Mouse (Mus musculus) megakaryocyte, embryonic 14.5 days (primary cell): ENCODE measurements at regions not wholly inside any gene's neighbourhood (a gene's known extent, or its start where the extent isn't known, plus 50 kb on each side); places are given as distances from the start of the nearest gene placed in this dataset.

Experiments
- FLI1 ChIP-seq: IDR thresholded peaks from 2 replicates; pipeline ENCODE4 v1.6.1; 2012; ENCODE audit warnings: low read length, inconsistent platforms, mixed read lengths
- GATA1 ChIP-seq: IDR thresholded peaks from 3 replicates; pipeline ENCODE4 v1.6.1; 2012; ENCODE audit warnings: mixed read lengths, low read length, inconsistent platforms, borderline replicate concordance

GRCm38 (mm10) chr13:35388380-35388779 lies 271.3 kb upstream of the Cdyl start:
- TF ChIP-seq GATA1 = no peak
- no peak for TF ChIP-seq FLI1
